Mouse (Mus musculus) midbrain, embryonic 15.5 days (tissue): ENCODE data around the gene Fam171b. TPM values are rescaled to one million over a fixed set of nuclear protein-coding genes. Genes with fewer than 3 reads are reported as not detected.

Source experiments
- ATAC-seq: fragments of 200-750 bp; cut with Nextera tagmentation; replicated peaks from 2 replicates; pipeline ENCODE4 v1.8.0; 2017; ENCODE audit warnings: moderate TSS enrichment
- H3K27ac ChIP-seq: fragments of 300-500 bp; sonication (generic); 2 replicates; pipeline ENCODE4 v1.5.1; 2015; ENCODE audit warnings: mild to moderate bottlenecking, inconsistent platforms
- H3K27me3 ChIP-seq: fragments of 300-500 bp; sonication (generic); replicated peaks from 2 replicates; pipeline ENCODE4 v1.6.1; 2015; ENCODE audit warnings: inconsistent platforms
- H3K36me3 ChIP-seq: fragments of 300-500 bp; sonication (generic); replicated peaks from 2 replicates; pipeline ENCODE4 v1.6.1; 2015; ENCODE audit warnings: inconsistent platforms
- H3K4me1 ChIP-seq: fragments of 300-500 bp; sonication (generic); 2 replicates; pipeline ENCODE4 v1.6.1; 2015; ENCODE audit warnings: inconsistent platforms
- H3K4me2 ChIP-seq: fragments of 300-500 bp; sonication (generic); 2 replicates; pipeline ENCODE4 v1.6.1; 2015; ENCODE audit warnings: inconsistent platforms, mild to moderate bottlenecking, moderate library complexity
- H3K4me3 ChIP-seq: fragments of 300-500 bp; sonication (generic); 2 replicates; pipeline ENCODE4 v1.5.1; 2015; ENCODE audit warnings: mild to moderate bottlenecking, inconsistent platforms
- H3K9ac ChIP-seq: fragments of 300-500 bp; sonication (generic); 2 replicates; pipeline ENCODE4 v1.6.1; 2015; ENCODE audit warnings: mild to moderate bottlenecking, inconsistent platforms
- H3K9me3 ChIP-seq: fragments of 300-500 bp; sonication (generic); 2 replicates; pipeline ENCODE4 v1.6.1; 2016; ENCODE audit warnings: inconsistent platforms
- WGBS: fragments of 180-500 bp; shearing (Covaris S2); methylation state at CpG from one replicate; pipeline ENCODE4 v1.1.7; 2015; ENCODE audit warnings: mixed read lengths; 5-methylcytosine and 5-hydroxymethylcytosine counted together
- polyA plus RNA-seq: library from polyadenylated mRNA; unstranded; fragments of >200 nt; fragmentation: Nextera tagmentation; extraction: Ambion mirVana; gene quantifications from 2 replicates; pipeline ENCODE4 v1.2.1, GENCODE M21; 2015

Gene Fam171b
- polyA plus RNA-seq, 1 experiment from 2014 or later, result 82.2 TPM

GRCm38 (mm10) chr2:83816147-83816546, 3.7 kb downstream of the Fam171b start:
- Histone ChIP-seq H3K9ac (no peak overlapping the region), H3K27ac (peak overlapping the region; percentile 29; the same call in 1 of the 2 replicates), H3K4me2 (peak overlapping the region; percentile 27; the same call in 1 of the 2 replicates), H3K4me1 (peaks cover 38% of the 10 kb centered on the region), H3K27me3 (no peaks in the 10 kb centered on the region), H3K36me3 (no peaks in the 10 kb centered on the region), H3K9me3 (no peaks in the 10 kb centered on the region), H3K4me3 (no peak overlapping the region)
- WGBS, result 56% methylated on average over 6 of the region's 6 CpGs
- ATAC-seq, result no peak

- H3K4me3 ChIP-seq, result no peak overlapping the region
- H3K4me1 ChIP-seq, result peaks cover 7% of the 10 kb centered on the region; the same call in 1 of the 2 replicates
- no peaks in the 10 kb centered on the region for H3K27me3 ChIP-seq
- 52% methylated on average over 5 of the region's 5 CpGs for WGBS
- no peak overlapping the region for H3K9ac ChIP-seq
- ATAC-seq, result no peak
- H3K9me3 ChIP-seq, result no peaks in the 10 kb centered on the region
- no peak overlapping the region for H3K27ac ChIP-seq
- H3K4me2 ChIP-seq, result no peak overlapping the region
- H3K36me3 ChIP-seq, result no peaks in the 10 kb centered on the region
These were observed 12.7 kb downstream of the Fam171b start for GRCm38 (mm10) chr2:83825161-83825560.

GRCm38 (mm10) chr2:83828895-83829539, 16.6 kb downstream of the Fam171b start:
- ATAC-seq, result no peak; the same call in 1 of the 2 replicates
- H3K9ac ChIP-seq, result peak overlapping the region; percentile 20; the same call in 1 of the 2 replicates
- WGBS, result 12% methylated on average over 3 of the region's 3 CpGs

GRCm38 (mm10) chr2:83832903-83833302, 20.5 kb downstream of the Fam171b start:
- no peak overlapping the region for H3K4me2 ChIP-seq
- H3K36me3 ChIP-seq, result no peaks in the 10 kb centered on the region
- no peaks in the 10 kb centered on the region for H3K9me3 ChIP-seq
- no peak overlapping the region for H3K9ac ChIP-seq
- no peak for ATAC-seq
- no peak overlapping the region for H3K4me3 ChIP-seq
- no peak overlapping the region for H3K27ac ChIP-seq
- H3K4me1 ChIP-seq, result peaks cover 15% of the 10 kb centered on the region
- WGBS, result 90% methylated on average over 4 of the region's 4 CpGs
- no peaks in the 10 kb centered on the region for H3K27me3 ChIP-seq

More at GRCm38 (mm10) chr2:83828895-83829539, 16.6 kb downstream of the Fam171b start:
- Histone ChIP-seq H3K4me3 (no peak overlapping the region), H3K4me1 (peaks cover 7% of the 10 kb centered on the region; the same call in 1 of the 2 replicates), H3K27me3 (no peaks in the 10 kb centered on the region), H3K27ac (peak overlapping the region; percentile 74), H3K9me3 (no peaks in the 10 kb centered on the region), H3K4me2 (peak overlapping the region; percentile 8; the same call in 1 of the 2 replicates), H3K36me3 (no peaks in the 10 kb centered on the region)

DNA sequence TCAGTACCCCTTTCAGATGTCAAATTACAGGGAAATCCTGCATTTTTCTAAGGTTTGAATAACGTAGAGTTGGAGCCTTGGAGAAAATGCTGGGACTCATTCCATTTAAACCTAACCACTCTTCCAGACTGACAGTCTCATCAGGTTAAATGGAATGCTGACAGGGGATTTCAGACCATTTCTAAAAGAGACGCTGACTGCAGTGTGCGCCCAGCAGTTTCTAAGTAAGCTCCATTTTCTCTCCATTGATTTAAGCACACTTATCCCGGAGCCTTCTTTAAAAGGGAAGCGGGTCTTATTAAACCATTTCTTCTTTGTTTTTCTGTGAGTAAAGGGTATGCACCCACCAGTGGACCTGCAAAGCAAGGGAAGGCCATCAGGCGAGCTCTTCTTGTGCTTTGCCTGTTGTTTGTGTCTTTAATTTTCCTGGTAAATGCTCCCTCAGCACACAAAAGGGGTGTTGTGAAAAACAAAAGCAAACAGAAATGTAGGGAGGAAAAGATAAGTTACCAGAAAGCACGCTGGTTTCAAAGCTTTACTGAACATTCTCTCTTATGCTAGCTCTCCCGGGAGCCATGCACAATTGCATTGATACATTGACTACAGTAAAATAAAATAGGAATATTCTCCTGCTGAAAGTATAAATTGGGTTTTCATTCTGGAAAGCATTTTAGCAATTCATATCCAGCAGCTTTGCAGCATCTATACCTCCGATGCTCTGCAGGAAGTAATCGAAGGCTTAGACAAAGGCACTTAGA, 23.1 kb downstream of the Fam171b start:
- no peaks in the 10 kb centered on the region for H3K27me3 ChIP-seq
- no peak overlapping the region for H3K4me3 ChIP-seq
- H3K9ac ChIP-seq, result no peak overlapping the region
- no peaks in the 10 kb centered on the region for H3K36me3 ChIP-seq
- peak overlapping the region; percentile 79 for H3K27ac ChIP-seq
- peak overlapping the region; percentile 32; the same call in 1 of the 2 replicates for H3K4me2 ChIP-seq
- H3K4me1 ChIP-seq, result peaks cover 10% of the 10 kb centered on the region
- H3K9me3 ChIP-seq, result no peaks in the 10 kb centered on the region
- ATAC-seq, result peak; percentile 57
- 28% methylated on average over 10 of the region's 10 CpGs for WGBS

- H3K27me3 ChIP-seq, result no peaks in the 10 kb centered on the region
- no peak overlapping the region for H3K27ac ChIP-seq
- no peaks in the 10 kb centered on the region for H3K9me3 ChIP-seq
- H3K36me3 ChIP-seq, result 0 out of 2 replicates have a peak, but pooled peaks cover under 1% of the 10 kb centered on the region
- H3K9ac ChIP-seq, result no peak overlapping the region
- 88% methylated on average over 3 of the region's 3 CpGs for WGBS
- ATAC-seq, result no peak
- no peak overlapping the region for H3K4me2 ChIP-seq
- H3K4me3 ChIP-seq, result no peak overlapping the region
- H3K4me1 ChIP-seq, result peaks cover 6% of the 10 kb centered on the region; the same call in 1 of the 2 replicates
These were observed 36.1 kb downstream of the Fam171b start for GRCm38 (mm10) chr2:83848495-83848894.

DNA sequence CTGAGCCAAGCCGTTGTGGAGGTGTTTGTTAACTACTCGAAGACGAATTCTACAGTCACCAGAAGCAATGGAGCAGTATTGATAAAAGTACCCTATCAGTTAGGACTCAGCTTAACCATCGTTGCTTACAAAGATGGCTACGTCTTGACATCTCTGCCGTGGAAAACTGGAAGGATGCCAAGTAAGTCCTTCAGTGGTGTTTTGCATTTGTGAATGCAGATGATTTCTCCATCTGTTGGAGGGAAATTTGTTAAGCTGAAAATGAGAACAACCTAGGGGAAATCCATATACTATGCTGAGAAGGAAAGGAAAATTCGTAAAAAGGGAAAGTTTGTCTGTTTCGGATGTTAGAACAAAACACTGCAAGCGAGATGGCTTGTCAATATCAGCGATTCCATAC, 41.0 kb downstream of the Fam171b start:
- Histone ChIP-seq H3K4me1 (no peaks in the 10 kb centered on the region), H3K36me3 (peaks cover 6% of the 10 kb centered on the region; the same call in 1 of the 2 replicates), H3K9me3 (no peaks in the 10 kb centered on the region), H3K9ac (no peak overlapping the region), H3K27ac (no peak overlapping the region), H3K4me2 (no peak overlapping the region), H3K4me3 (no peak overlapping the region), H3K27me3 (no peaks in the 10 kb centered on the region)
- WGBS, result 83% methylated on average over 10 of the region's 10 CpGs
- no peak for ATAC-seq

DNA sequence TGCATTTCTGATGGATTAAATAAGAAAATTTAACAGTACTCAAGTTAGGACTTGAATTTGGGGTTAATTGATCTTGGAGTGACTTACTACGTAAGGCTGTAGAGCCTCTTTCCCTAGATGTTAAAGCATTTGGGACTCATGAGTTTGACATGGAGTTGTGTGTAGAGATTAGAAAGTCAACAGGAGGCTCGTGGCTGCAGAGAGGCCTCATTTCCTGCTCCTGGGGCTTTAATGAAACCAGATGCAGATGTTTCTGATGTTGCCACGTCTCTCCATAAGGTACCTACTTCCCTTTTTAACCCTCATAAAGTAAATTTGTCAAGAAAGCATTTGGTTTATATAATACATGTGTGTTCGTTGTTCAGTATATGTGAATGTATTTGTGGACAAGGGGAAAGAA, 43.8 kb downstream of the Fam171b start:
- peaks cover 10% of the 10 kb centered on the region; the same call in 1 of the 2 replicates for H3K36me3 ChIP-seq
- H3K27ac ChIP-seq, result no peak overlapping the region
- H3K9ac ChIP-seq, result no peak overlapping the region
- H3K4me3 ChIP-seq, result no peak overlapping the region
- no peaks in the 10 kb centered on the region for H3K4me1 ChIP-seq
- no peaks in the 10 kb centered on the region for H3K27me3 ChIP-seq
- H3K4me2 ChIP-seq, result no peak overlapping the region
- H3K9me3 ChIP-seq, result no peaks in the 10 kb centered on the region
- no peak for ATAC-seq
- WGBS, result 82% methylated on average over 4 of the region's 4 CpGs

DNA sequence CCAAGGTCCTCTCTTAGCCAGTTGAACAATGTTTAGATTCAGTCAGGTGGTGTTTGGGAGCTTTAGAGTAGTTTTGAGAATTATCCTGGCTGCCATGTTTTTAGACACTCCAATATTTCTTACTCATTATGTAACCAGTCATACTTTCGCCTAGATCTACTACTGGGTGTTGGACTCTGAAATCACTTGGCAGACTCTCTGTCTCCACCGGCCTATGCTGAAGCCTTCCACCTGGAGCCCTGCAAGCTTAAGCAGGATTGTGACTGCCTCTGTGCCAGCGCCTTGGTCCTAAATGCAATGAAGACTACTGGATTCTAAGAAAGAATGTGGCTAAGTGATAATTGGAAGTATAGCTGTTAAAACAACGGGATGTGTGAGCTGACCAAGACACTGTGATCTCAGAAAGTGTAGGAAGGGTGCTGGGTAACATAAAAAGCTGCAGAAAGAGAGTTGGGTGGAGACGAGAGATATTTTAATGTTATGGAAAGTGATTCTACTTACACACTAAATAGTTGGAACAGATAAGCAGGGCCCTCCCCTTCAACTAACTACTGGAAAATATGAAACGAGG, 71.5 kb downstream of the Fam171b start:
- no peaks in the 10 kb centered on the region for H3K27me3 ChIP-seq
- no peak for ATAC-seq
- H3K27ac ChIP-seq, result no peak overlapping the region
- H3K4me3 ChIP-seq, result no peak overlapping the region
- no peak overlapping the region for H3K9ac ChIP-seq
- H3K4me2 ChIP-seq, result no peak overlapping the region
- H3K4me1 ChIP-seq, result no peaks in the 10 kb centered on the region
- WGBS, result 85% methylated on average over 6 of the region's 6 CpGs
- peaks cover 15% of the 10 kb centered on the region for H3K36me3 ChIP-seq
- H3K9me3 ChIP-seq, result no peaks in the 10 kb centered on the region

- ATAC-seq, result no peak
- no peaks in the 10 kb centered on the region for H3K27me3 ChIP-seq
- WGBS, result 94% methylated on average over 2 of the region's 2 CpGs
These were observed 81.3 kb downstream of the Fam171b start for GRCm38 (mm10) chr2:83893701-83894100.

GRCm38 (mm10) chr2:83901896-83902540, 89.6 kb downstream of the Fam171b start:
- WGBS, result 84% methylated on average over 2 of the region's 2 CpGs
- Histone ChIP-seq H3K4me3 (no peak overlapping the region), H3K4me2 (no peak overlapping the region), H3K9me3 (no peaks in the 10 kb centered on the region), H3K9ac (no peak overlapping the region), H3K36me3 (no peaks in the 10 kb centered on the region), H3K27me3 (no peaks in the 10 kb centered on the region), H3K4me1 (no peaks in the 10 kb centered on the region), H3K27ac (no peak overlapping the region)
- ATAC-seq, result no peak

More at GRCm38 (mm10) chr2:83893701-83894100, 81.3 kb downstream of the Fam171b start:
- H3K4me1 ChIP-seq, result no peaks in the 10 kb centered on the region
- no peak overlapping the region for H3K4me3 ChIP-seq
- no peaks in the 10 kb centered on the region for H3K36me3 ChIP-seq
- H3K27ac ChIP-seq, result no peak overlapping the region
- H3K4me2 ChIP-seq, result no peak overlapping the region
- H3K9ac ChIP-seq, result no peak overlapping the region
- no peaks in the 10 kb centered on the region for H3K9me3 ChIP-seq
